Mouse (Mus musculus) E14TG2a.4 (cell line): ENCODE measurements around the gene Rrp1.

Experiments used
- H3K27me3 ChIP-seq: 2 replicates; pipeline ENCODE4 v1.6.1; 2014; ENCODE audit warnings: low read length, control low read depth; ENCODE audit not compliant: insufficient read depth
- H3K36me3 ChIP-seq: 2 replicates; pipeline ENCODE4 v1.6.1; 2014; ENCODE audit warnings: low read length, control low read depth; ENCODE audit not compliant: insufficient read depth
- H3K4me1 ChIP-seq: replicated peaks from 2 replicates; pipeline ENCODE4 v1.6.1; 2014; ENCODE audit warnings: low read depth, low read length, control low read depth
- H3K4me3 ChIP-seq: replicated peaks from 2 replicates; pipeline ENCODE4 v1.5.1; 2014; ENCODE audit warnings: mild to moderate bottlenecking, low read length
- H3K9me3 ChIP-seq: 2 replicates; pipeline ENCODE4 v1.6.1; 2014; ENCODE audit warnings: low read length, control low read depth
- CTCF ChIP-seq: conservative IDR thresholded peaks from 2 replicates; pipeline ENCODE4 v1.5.1; 2014; ENCODE audit warnings: low read length
- NANOG ChIP-seq: IDR thresholded peaks from 2 replicates; pipeline ENCODE4 v1.6.1; 2014; ENCODE audit warnings: borderline replicate concordance, low read length, mixed read lengths
- POU5F1 ChIP-seq: IDR thresholded peaks from 2 replicates; pipeline ENCODE4 v1.6.1; 2014; ENCODE audit warnings: low read length, borderline replicate concordance

Rrp1 gene

GRCm38 (mm10) chr10:78395819-78396624, 16.8 kb downstream of the Rrp1 start:
- no peak overlapping the region for H3K4me3 ChIP-seq
- H3K9me3 ChIP-seq = no peaks in the 10 kb centered on the region
- peaks cover 43% of the 10 kb centered on the region for H3K4me1 ChIP-seq
- peaks cover 18% of the 10 kb centered on the region for H3K36me3 ChIP-seq
- TF ChIP-seq NANOG (no peak), CTCF (peak; percentile 99), POU5F1 (no peak)
- H3K27me3 ChIP-seq = peaks cover 69% of the 10 kb centered on the region

- H3K9me3 ChIP-seq = no peaks in the 10 kb centered on the region
- peaks cover 76% of the 10 kb centered on the region for H3K27me3 ChIP-seq
- no peak overlapping the region for H3K4me3 ChIP-seq
- peaks cover 11% of the 10 kb centered on the region for H3K36me3 ChIP-seq
- H3K4me1 ChIP-seq = peaks cover 49% of the 10 kb centered on the region
- no peak for TF ChIP-seq CTCF
- no peak for TF ChIP-seq NANOG
- TF ChIP-seq POU5F1 = no peak
Measured at GRCm38 (mm10) chr10:78395377-78395776, 17.5 kb downstream of the Rrp1 start.

- Histone ChIP-seq H3K4me3 (peak overlapping the region; percentile 21; the same call in 1 of the 2 replicates), H3K9me3 (0 out of 2 replicates have a peak, but pooled peaks cover 8% of the 10 kb centered on the region), H3K27me3 (peaks cover 90% of the 10 kb centered on the region), H3K36me3 (no peaks in the 10 kb centered on the region), H3K4me1 (peaks cover 44% of the 10 kb centered on the region)
- no peak for TF ChIP-seq NANOG
- TF ChIP-seq POU5F1 = no peak
- TF ChIP-seq CTCF = peak; percentile 94
Measured at GRCm38 (mm10) chr10:78392072-78392471, 20.8 kb downstream of the Rrp1 start.

GRCm38 (mm10) chr10:78390982-78391470, 21.8 kb downstream of the Rrp1 start:
- Histone ChIP-seq H3K36me3 (no peaks in the 10 kb centered on the region), H3K9me3 (0 out of 2 replicates have a peak, but pooled peaks cover 8% of the 10 kb centered on the region), H3K4me1 (peaks cover 38% of the 10 kb centered on the region), H3K27me3 (peaks cover 91% of the 10 kb centered on the region), H3K4me3 (peak overlapping the region; percentile 21; the same call in 1 of the 2 replicates)
- peak; percentile 74; the same call in 1 of the 2 replicates for TF ChIP-seq POU5F1
- no peak for TF ChIP-seq CTCF
- TF ChIP-seq NANOG = peak; percentile 90

- H3K4me1 ChIP-seq = peaks cover 29% of the 10 kb centered on the region
- no peak overlapping the region for H3K4me3 ChIP-seq
- H3K9me3 ChIP-seq = 0 out of 2 replicates have a peak, but pooled peaks cover 8% of the 10 kb centered on the region
- TF ChIP-seq CTCF = no peak
- TF ChIP-seq POU5F1 = no peak
- no peak for TF ChIP-seq NANOG
- H3K36me3 ChIP-seq = no peaks in the 10 kb centered on the region
- H3K27me3 ChIP-seq = peaks cover 93% of the 10 kb centered on the region
Measured at GRCm38 (mm10) chr10:78388216-78388980, 24.4 kb downstream of the Rrp1 start.

- H3K27me3 ChIP-seq = peaks cover 85% of the 10 kb centered on the region
- 0 out of 2 replicates have a peak, but pooled peaks cover 8% of the 10 kb centered on the region for H3K9me3 ChIP-seq
- no peak for TF ChIP-seq POU5F1
- no peak for TF ChIP-seq CTCF
- no peak for TF ChIP-seq NANOG
- no peaks in the 10 kb centered on the region for H3K36me3 ChIP-seq
- no peak overlapping the region for H3K4me3 ChIP-seq
- peaks cover 10% of the 10 kb centered on the region for H3K4me1 ChIP-seq
Measured at GRCm38 (mm10) chr10:78385520-78385919, 27.3 kb downstream of the Rrp1 start.

- no peak overlapping the region for H3K4me3 ChIP-seq
- TF ChIP-seq POU5F1 (no peak), CTCF (no peak), NANOG (no peak)
- no peaks in the 10 kb centered on the region for H3K9me3 ChIP-seq
- H3K4me1 ChIP-seq = no peaks in the 10 kb centered on the region
- peaks cover 75% of the 10 kb centered on the region for H3K27me3 ChIP-seq
- no peaks in the 10 kb centered on the region for H3K36me3 ChIP-seq
Measured at GRCm38 (mm10) chr10:78383567-78383966, 29.3 kb downstream of the Rrp1 start.

GRCm38 (mm10) chr10:78378516-78378915, 34.3 kb downstream of the Rrp1 start:
- TF ChIP-seq NANOG (no peak), CTCF (peak; percentile 61)
- Histone ChIP-seq H3K9me3 (peaks cover 8% of the 10 kb centered on the region), H3K27me3 (peaks cover 50% of the 10 kb centered on the region), H3K4me1 (peaks cover 21% of the 10 kb centered on the region), H3K4me3 (no peak overlapping the region), H3K36me3 (no peaks in the 10 kb centered on the region)
